Mouse (Mus musculus): ENCODE results near the gene Emx1. TPM values are rescaled to one million over a fixed set of nuclear protein-coding genes. Genes with fewer than 3 reads are reported as not detected.

Gene Emx1
- total and polyA plus RNA-seq, 3 experiments, result not detected

- no peak for TF ChIP-seq TAL1 (conservative IDR thresholded peaks at IDR 0.05; ENCODE audit: low read depth, low read length)
- TF ChIP-seq POLR2AphosphoS5 (IDR thresholded peaks at IDR 0.05; ENCODE audit: insufficient replicate concordance, low read depth, low read length), result no peak
- TF ChIP-seq GATA2 (IDR thresholded peaks at IDR 0.05; ENCODE audit: borderline replicate concordance, low read depth, low read length), result no peak
- peak; percentile 92 for TF ChIP-seq CTCF (IDR thresholded peaks at IDR 0.05; ENCODE audit: low read depth, low read length)
- Histone ChIP-seq H3K4me1 (ENCODE audit: insufficient read depth, low read depth, low read length) (0 out of 2 replicates have a peak, but pooled peaks cover 5% of the 10 kb centered on the region), H3K36me3 (replicated peaks) (no peaks in the 10 kb centered on the region), H3K4me3 (ENCODE audit: low read depth, low read length) (no peak overlapping the region), H3K27me3 (ENCODE audit: insufficient read depth, low read length) (peaks cover 8% of the 10 kb centered on the region), H3K9me3 (replicated peaks) (no peaks in the 10 kb centered on the region)
- ATAC-seq (ENCODE audit: extremely low read depth, insufficient number of reproducible peaks, low FRiP score, poor library complexity, severe bottlenecking), result no peak
- DNase-seq (ENCODE audit: low spot score), result peak; percentile 19
These were observed 51.8 kb downstream of the Emx1 start for GRCm38 (mm10) chr6:85239044-85239489.

GRCm38 (mm10) chr6:85249821-85250220 lies 62.6 kb downstream of the Emx1 start:
- no peaks in the 10 kb centered on the region for H3K36me3 ChIP-seq (replicated peaks)
- ATAC-seq (ENCODE audit: extremely low read depth, insufficient number of reproducible peaks, low FRiP score, poor library complexity, severe bottlenecking), result no peak
- H3K9me3 ChIP-seq (replicated peaks), result no peaks in the 10 kb centered on the region; the same call in 1 of the 2 replicates
- peaks cover 4% of the 10 kb centered on the region; the same call in 1 of the 2 replicates for H3K27me3 ChIP-seq (ENCODE audit: insufficient read depth, low read length)
- H3K4me1 ChIP-seq (ENCODE audit: insufficient read depth, low read depth, low read length), result no peaks in the 10 kb centered on the region
- DNase-seq (ENCODE audit: low spot score), result no peak
- H3K4me3 ChIP-seq (ENCODE audit: low read depth, low read length), result no peak overlapping the region
- TF ChIP-seq GATA2 (IDR thresholded peaks at IDR 0.05; ENCODE audit: borderline replicate concordance, low read depth, low read length), result no peak

GRCm38 (mm10) chr6:85250811-85251241 lies 63.6 kb downstream of the Emx1 start:
- TF ChIP-seq CTCF (IDR thresholded peaks at IDR 0.05; ENCODE audit: low read depth, low read length) (no peak), GATA1 (IDR thresholded peaks at IDR 0.05; ENCODE audit: borderline replicate concordance, low read length) (no peak), GATA2 (IDR thresholded peaks at IDR 0.05; ENCODE audit: borderline replicate concordance, low read depth, low read length) (no peak), POLR2AphosphoS5 (IDR thresholded peaks at IDR 0.05; ENCODE audit: insufficient replicate concordance, low read depth, low read length) (no peak), TAL1 (conservative IDR thresholded peaks at IDR 0.05; ENCODE audit: low read depth, low read length) (no peak)
- no peak for ATAC-seq (ENCODE audit: extremely low read depth, insufficient number of reproducible peaks, low FRiP score, poor library complexity, severe bottlenecking)

GRCm38 (mm10) chr6:85252251-85253058 lies 65.2 kb downstream of the Emx1 start:
- peaks cover 4% of the 10 kb centered on the region; the same call in 1 of the 2 replicates for H3K27me3 ChIP-seq (ENCODE audit: insufficient read depth, low read length)
- no peak for ATAC-seq (ENCODE audit: extremely low read depth, insufficient number of reproducible peaks, low FRiP score, poor library complexity, severe bottlenecking)

More at GRCm38 (mm10) chr6:85250811-85251241, 63.6 kb downstream of the Emx1 start:
- Histone ChIP-seq H3K4me3 (ENCODE audit: low read depth, low read length) (no peak overlapping the region), H3K4me1 (ENCODE audit: insufficient read depth, low read depth, low read length) (no peaks in the 10 kb centered on the region), H3K36me3 (replicated peaks) (no peaks in the 10 kb centered on the region), H3K27me3 (ENCODE audit: insufficient read depth, low read length) (peaks cover 4% of the 10 kb centered on the region; the same call in 1 of the 2 replicates), H3K9me3 (replicated peaks) (no peaks in the 10 kb centered on the region)
- no peak for DNase-seq (ENCODE audit: low spot score)

GRCm38 (mm10) chr6:85253275-85253674 lies 66.0 kb downstream of the Emx1 start:
- TF ChIP-seq GATA2 (IDR thresholded peaks at IDR 0.05; ENCODE audit: borderline replicate concordance, low read depth, low read length) (no peak), POLR2AphosphoS5 (IDR thresholded peaks at IDR 0.05; ENCODE audit: insufficient replicate concordance, low read depth, low read length) (no peak), TAL1 (conservative IDR thresholded peaks at IDR 0.05; ENCODE audit: low read depth, low read length) (no peak), GATA1 (IDR thresholded peaks at IDR 0.05; ENCODE audit: borderline replicate concordance, low read length) (no peak), CTCF (IDR thresholded peaks at IDR 0.05; ENCODE audit: low read depth, low read length) (no peak)
- H3K27me3 ChIP-seq (ENCODE audit: insufficient read depth, low read length), result peaks cover 4% of the 10 kb centered on the region; the same call in 1 of the 2 replicates
- no peaks in the 10 kb centered on the region for H3K9me3 ChIP-seq (replicated peaks)
- no peak for ATAC-seq (ENCODE audit: extremely low read depth, insufficient number of reproducible peaks, low FRiP score, poor library complexity, severe bottlenecking)
- no peak for DNase-seq (ENCODE audit: low spot score)
- H3K4me3 ChIP-seq (ENCODE audit: low read depth, low read length), result no peak overlapping the region
- H3K36me3 ChIP-seq (replicated peaks), result no peaks in the 10 kb centered on the region
- no peaks in the 10 kb centered on the region for H3K4me1 ChIP-seq (ENCODE audit: insufficient read depth, low read depth, low read length)

More at GRCm38 (mm10) chr6:85252251-85253058, 65.2 kb downstream of the Emx1 start:
- Histone ChIP-seq H3K4me1 (ENCODE audit: insufficient read depth, low read depth, low read length) (no peaks in the 10 kb centered on the region), H3K4me3 (ENCODE audit: low read depth, low read length) (no peak overlapping the region), H3K9me3 (replicated peaks) (no peaks in the 10 kb centered on the region), H3K36me3 (replicated peaks) (no peaks in the 10 kb centered on the region)
- TF ChIP-seq TAL1 (conservative IDR thresholded peaks at IDR 0.05; ENCODE audit: low read depth, low read length) (no peak), GATA1 (IDR thresholded peaks at IDR 0.05; ENCODE audit: borderline replicate concordance, low read length) (no peak), CTCF (IDR thresholded peaks at IDR 0.05; ENCODE audit: low read depth, low read length) (no peak), GATA2 (IDR thresholded peaks at IDR 0.05; ENCODE audit: borderline replicate concordance, low read depth, low read length) (no peak), POLR2AphosphoS5 (IDR thresholded peaks at IDR 0.05; ENCODE audit: insufficient replicate concordance, low read depth, low read length) (no peak)
- DNase-seq (ENCODE audit: low spot score), result no peak

Other genes with a start within 250 kb of the Emx1 start
- 8.1 and 8.7 TPM in 2 replicates for gene Exoc6b, start 117.9 kb upstream of the Emx1 start, total RNA-seq (2014; fragmentation: Nextera tagmentation)
- gene Exoc6b, start 117.9 kb upstream of the Emx1 start, total RNA-seq (2017), result 4.9 and 6.9 TPM in 2 replicates
- 0.76 and 1.1 TPM in 2 replicates for gene Exoc6b, start 117.9 kb upstream of the Emx1 start, polyA plus RNA-seq (2012)
- 5.1 and 8.3 TPM in 2 replicates for gene Spr, start 49.7 kb upstream of the Emx1 start, total RNA-seq (2014; fragmentation: Nextera tagmentation)
- 25.0 and 25.2 TPM in 2 replicates for gene Spr, start 49.7 kb upstream of the Emx1 start, total RNA-seq (2017)
- 52.7 and 54.4 TPM in 2 replicates for gene Spr, start 49.7 kb upstream of the Emx1 start, polyA plus RNA-seq (2012)
- not detected in 2 replicates for gene Sfxn5, start 146.0 kb downstream of the Emx1 start, total RNA-seq (2014; fragmentation: Nextera tagmentation)
- 0.12 and 0.38 TPM in 2 replicates for gene Sfxn5, start 146.0 kb downstream of the Emx1 start, total RNA-seq (2017)
- gene Sfxn5, start 146.0 kb downstream of the Emx1 start, polyA plus RNA-seq (2012), result 0.04 TPM in 1 of 2 replicates, not detected in the other
- not detected in 2 replicates for gene Rab11fip5, start 187.2 kb downstream of the Emx1 start, total RNA-seq (2014; fragmentation: Nextera tagmentation)
- 0.27 TPM in 1 of 2 replicates, not detected in the other for gene Rab11fip5, start 187.2 kb downstream of the Emx1 start, total RNA-seq (2017)
- not detected in 2 replicates for gene Rab11fip5, start 187.2 kb downstream of the Emx1 start, polyA plus RNA-seq (2012)
- not detected in 2 replicates for gene Noto, start 236.4 kb downstream of the Emx1 start, total RNA-seq (2014; fragmentation: Nextera tagmentation)
- gene Noto, start 236.4 kb downstream of the Emx1 start, total RNA-seq (2017), result 0.11 TPM in 1 of 2 replicates, not detected in the other
- gene Noto, start 236.4 kb downstream of the Emx1 start, polyA plus RNA-seq (2012), result not detected in 2 replicates
- 33.1 and 38.3 TPM in 2 replicates for gene Smyd5, start 244.6 kb downstream of the Emx1 start, total RNA-seq (2014; fragmentation: Nextera tagmentation)
- gene Smyd5, start 244.6 kb downstream of the Emx1 start, total RNA-seq (2017), result 35.9 and 40.0 TPM in 2 replicates
- 10.6 and 36.7 TPM in 2 replicates for gene Smyd5, start 244.6 kb downstream of the Emx1 start, polyA plus RNA-seq (2012)